In genomic region chr1:153224331-153224730, GRCm38 (mm10) we compare ENCODE assay signal across 15 mouse cellular contexts. TPM values are rescaled to one million over a fixed set of nuclear protein-coding genes. Genes with fewer than 3 reads are reported as not detected.
A peak's percentile ranks its signal among the peaks of the same experiment; 100 is the strongest.
DNase-seq lines count a peak whose midpoint lies in the region; ATAC-seq and TF ChIP-seq lines count a peak whose summit lies in the region.
"Had no signal": no experiment of that assay in that cellular context is flagged by ENCODE, and none has a peak within 500 bp of the region (broad histone marks: within the 10 kb centered on the region; RNA-seq: fewer than 3 reads in every experiment).

No protein-coding gene starts in this region.

- no peak overlapping the region for H3K4me2 ChIP-seq in kidney, postnatal 0 days (ENCODE audit: low read length)
- no peak overlapping the region for H3K4me2 ChIP-seq in heart, embryonic 14.5 days (ENCODE audit: low read length)
- H3K4me2 ChIP-seq: lung, embryonic 15.5 days had no signal

- no peak for TF ChIP-seq POLR2A in thymus, adult 2 months (IDR thresholded peaks at IDR 0.05; ENCODE audit: control insufficient read depth, extremely low read depth, insufficient read depth, low read length, poor library complexity)

- no peak overlapping the region for H3K9ac ChIP-seq in kidney, postnatal 0 days (ENCODE audit: low read depth, low read length)
- H3K9ac ChIP-seq in heart, embryonic 14.5 days (ENCODE audit: low read length): no peak overlapping the region
- H3K9ac ChIP-seq: lung, embryonic 15.5 days had no signal

- H3K27me3 ChIP-seq in kidney, postnatal 0 days (ENCODE audit: insufficient read depth, low read length): no peaks in the 10 kb centered on the region
- no peaks in the 10 kb centered on the region for H3K27me3 ChIP-seq in heart, embryonic 14.5 days (ENCODE audit: control insufficient read depth, insufficient read depth, low read length)
- no peaks in the 10 kb centered on the region for H3K27me3 ChIP-seq in thymus, adult 2 months (ENCODE audit: control insufficient read depth, insufficient read depth, low read length)
- H3K27me3 ChIP-seq: lung, embryonic 15.5 days had no signal

- no peak for TF ChIP-seq CTCF in kidney, postnatal 0 days (IDR thresholded peaks at IDR 0.05; ENCODE audit: low read depth)
- TF ChIP-seq CTCF in thymus, adult 2 months (IDR thresholded peaks at IDR 0.05; ENCODE audit: borderline replicate concordance, control insufficient read depth, extremely low read depth, insufficient read depth, low read length, poor library complexity): no peak

- no peak overlapping the region for H3K4me3 ChIP-seq in kidney, postnatal 0 days (replicated peaks; ENCODE audit: low read depth, low read length)
- no peak overlapping the region for H3K4me3 ChIP-seq in heart, embryonic 14.5 days (ENCODE audit: control insufficient read depth in 1 of 2, insufficient read depth in 1 of 2, low read depth in 1 of 2, low read length in 2 of 2)
- H3K4me3 ChIP-seq in thymus, adult 2 months (ENCODE audit: control insufficient read depth, insufficient read depth, low read length): no peak overlapping the region
- H3K4me3 ChIP-seq: lung, embryonic 15.5 days had no signal

- H3K4me1 ChIP-seq in kidney, postnatal 0 days (replicated peaks; ENCODE audit: insufficient read depth, low read length): no peaks in the 10 kb centered on the region
- H3K4me1 ChIP-seq in heart, embryonic 14.5 days (ENCODE audit: control insufficient read depth in 2 of 2, insufficient read depth in 2 of 2, low read length in 2 of 2): peaks cover 0 to 2% of the 10 kb centered on the region in 2 experiments; a peak in 1 of 4 replicates
- H3K4me1 ChIP-seq in thymus, adult 2 months (replicated peaks; ENCODE audit: control insufficient read depth, insufficient read depth, low read length): no peaks in the 10 kb centered on the region

- DNase-seq in heart, adult 11 months: peak; percentile 96
- no peak for DNase-seq in heart, postnatal 14 days
- peak; percentile 29 for DNase-seq in kidney, postnatal 0 days (ENCODE audit: low spot score)
- DNase-seq in kidney, adult 18-20 months: no peak
- peak; percentile 16 for DNase-seq in 416B (ENCODE audit: low read depth)
- DNase-seq in ovary, postnatal 10 days (ENCODE audit: low spot score): no peak
- DNase-seq in thymus, adult 2 months: no peak
- DNase-seq: adrenal gland, postnatal 10 days; B cell, adult 2 months; right cerebral cortex, adult 18-20 months; thymus, postnatal 14 days had no signal

- no peak for ATAC-seq in kidney, postnatal 0 days (replicated peaks; ENCODE audit: low FRiP score, low read depth)
- ATAC-seq in heart, embryonic 14.5 days (ENCODE audit: insufficient number of reproducible peaks, insufficient read depth, low FRiP score, low read depth): peak; percentile 56; the same call in 1 of the 2 replicates
- ATAC-seq: intestine, embryonic 16.5 days had no signal

- peaks cover 75% of the 10 kb centered on the region for H3K36me3 ChIP-seq in kidney, postnatal 0 days (ENCODE audit: insufficient read depth, low read length)
- H3K36me3 ChIP-seq in heart, embryonic 14.5 days (ENCODE audit: control insufficient read depth, insufficient read depth, low read length): peaks cover 98% of the 10 kb centered on the region
- no peaks in the 10 kb centered on the region for H3K36me3 ChIP-seq in thymus, adult 2 months (ENCODE audit: control insufficient read depth, insufficient read depth, low read length)

- no peaks in the 10 kb centered on the region for H3K9me3 ChIP-seq in kidney, postnatal 0 days (replicated peaks; ENCODE audit: low read length)
- H3K9me3 ChIP-seq in heart, embryonic 14.5 days (ENCODE audit: control insufficient read depth, low read length): no peaks in the 10 kb centered on the region
- H3K9me3 ChIP-seq: lung, embryonic 15.5 days had no signal

- intact Hi-C loops in heart, postnatal 14 days (cut with DNase I): loop anchor here (5.0 kb wide), 1 partner anchor 182 kb away; no protein-coding TSS in a partner anchor

- no peak overlapping the region for H3K27ac ChIP-seq in kidney, postnatal 0 days
- peak overlapping the region in 1 of 2 experiments; percentile 69; a peak in 1 of 4 replicates for H3K27ac ChIP-seq in heart, embryonic 14.5 days (replicated peaks in 1 of 2; ENCODE audit: control insufficient read depth in 1 of 2, insufficient read depth in 1 of 2, low read depth in 2 of 2, low read length in 2 of 2)
- H3K27ac ChIP-seq in thymus, adult 2 months (ENCODE audit: control insufficient read depth, insufficient read depth, low read length): no peak overlapping the region
- H3K27ac ChIP-seq: lung, embryonic 15.5 days had no signal

- WGBS in kidney, postnatal 0 days: 56% methylated on average over 5 of the region's 5 CpGs
- WGBS in heart, embryonic 14.5 days: 69% methylated on average over 5 of the region's 5 CpGs
- 98% methylated on average over 5 of the region's 5 CpGs for WGBS in thymus, adult 2 months

RNA-seq across cellular contexts. Expression of gene Lamc2, which starts 38.1 kb away (rescaled TPM):
- 10 to 100 TPM in 1 of 2 experiments, 1 to 10 TPM in 1; 6.9 to 10.7 TPM for total RNA-seq in heart, postnatal 14 days (2021)
- polyA plus RNA-seq in kidney, postnatal 0 days (2015; fragmentation: Nextera tagmentation; extraction: Ambion mirVana): 47.7 and 51.4 TPM in 2 replicates
- 10.5 and 11.3 TPM in 2 replicates for polyA plus RNA-seq in heart, embryonic 14.5 days (2014; fragmentation: Nextera tagmentation; extraction: Ambion mirVana)
- polyA plus RNA-seq in thymus, adult 2 months (2012; rRNA removed): 9.9 and 11.4 TPM in 2 replicates
- total RNA-seq: hematopoietic stem cell, adult 5-6 weeks had no signal

Comparison
In these comparisons a context has a peak if more than half of its experiments do, and no peak if none do; other contexts are left out.
1. DNase-seq: peak in heart, adult 11 months (single experiment), kidney, postnatal 0 days (single experiment) and 416B (single experiment); none in heart, postnatal 14 days (0 of 2), kidney, adult 18-20 months (single experiment), ovary, postnatal 10 days (single experiment) and thymus, adult 2 months (single experiment).